Mouse (Mus musculus): Measurements from ENCODE around the gene Tnk2. TPM values are rescaled to one million over a fixed set of nuclear protein-coding genes. Genes with fewer than 3 reads are reported as not detected.
A peak's percentile ranks its signal among the peaks of the same experiment; 100 is the strongest.

The Tnk2 gene
- polyA plus RNA-seq, 1 experiment: 35.0 TPM

- no peaks in the 10 kb centered on the region for H3K27me3 ChIP-seq (ENCODE audit: control insufficient read depth, insufficient read depth, insufficient read length)
- TF ChIP-seq MYOD1 (IDR thresholded peaks at IDR 0.05; ENCODE audit: control insufficient read depth in 1 of 3, insufficient read length in 2 of 3, low read depth in 2 of 3): no peak
- TF ChIP-seq REST (IDR thresholded peaks at IDR 0.05; ENCODE audit: insufficient read depth, insufficient read length): no peak
- TF ChIP-seq TCF3 (IDR thresholded peaks at IDR 0.05; ENCODE audit: insufficient read length, low read depth): no peak
These were observed 35.3 kb upstream of the Tnk2 start for GRCm38 (mm10) chr16:32608344-32608711.

GRCm38 (mm10) chr16:32608712-32609400, 34.8 kb upstream of the Tnk2 start, which contains the start of gene Tfrc:
Gene Tfrc, plus strand, starts transcription at chr16:32608920.
- Histone ChIP-seq H3K27me3 (ENCODE audit: control insufficient read depth, insufficient read depth, insufficient read length) (no peaks in the 10 kb centered on the region), H3K4me2 (ENCODE audit: low read depth) (peak within 1 kb of the TSS; percentile 96), H3K4me3 (peak within 1 kb of the TSS; percentile 72), H3K36me3 (ENCODE audit: control insufficient read depth, insufficient read depth) (no peaks in the 10 kb centered on the region), H3K79me2 (ENCODE audit: control insufficient read depth, insufficient read depth) (peaks cover 48% of the 10 kb centered on the region), H3ac (ENCODE audit: control insufficient read depth, insufficient read length) (peak within 1 kb of the TSS; percentile 38)
- TF ChIP-seq E2F4 (IDR thresholded peaks at IDR 0.05; ENCODE audit: insufficient read depth): peak; percentile 40
- TF ChIP-seq MYOD1 (IDR thresholded peaks at IDR 0.05; ENCODE audit: control insufficient read depth in 1 of 3, insufficient read length in 2 of 3, low read depth in 2 of 3): peak in 2 of 3 experiments; percentile 51 to 75
- TF ChIP-seq POLR2A (IDR thresholded peaks at IDR 0.05; ENCODE audit: insufficient read length, low read depth): peak; percentile 97
- peak; percentile 35 for TF ChIP-seq REST (IDR thresholded peaks at IDR 0.05; ENCODE audit: insufficient read depth, insufficient read length)
- TF ChIP-seq CEBPB (IDR thresholded peaks at IDR 0.05; ENCODE audit: insufficient read depth, poor library complexity, severe bottlenecking): no peak
- peak; percentile 95 for TF ChIP-seq POLR2AphosphoS2 (IDR thresholded peaks at IDR 0.05; ENCODE audit: insufficient read length, low read depth)
- peak in 1 of 3 experiments; percentile 66 for TF ChIP-seq MYOG (IDR thresholded peaks at IDR 0.05; ENCODE audit: control insufficient read depth in 1 of 3, insufficient read depth in 1 of 3, insufficient read length in 2 of 3, low read depth in 2 of 3)
- no peak for TF ChIP-seq MAX (IDR thresholded peaks at IDR 0.05; ENCODE audit: low read depth)

More at GRCm38 (mm10) chr16:32608344-32608711, 35.3 kb upstream of the Tnk2 start:
- H3ac ChIP-seq (ENCODE audit: control insufficient read depth, insufficient read length): peak overlapping the region; percentile 38
- H3K4me2 ChIP-seq (ENCODE audit: low read depth): peak overlapping the region; percentile 89
- H3K4me3 ChIP-seq: peak overlapping the region; percentile 72
- H3K79me2 ChIP-seq (ENCODE audit: control insufficient read depth, insufficient read depth): peaks cover 43% of the 10 kb centered on the region
- H3K36me3 ChIP-seq (ENCODE audit: control insufficient read depth, insufficient read depth): no peaks in the 10 kb centered on the region

- peak overlapping the region; percentile 96 for H3K4me2 ChIP-seq (ENCODE audit: low read depth)
- H3K27me3 ChIP-seq (ENCODE audit: control insufficient read depth, insufficient read depth, insufficient read length): no peaks in the 10 kb centered on the region
- peaks cover 48% of the 10 kb centered on the region for H3K79me2 ChIP-seq (ENCODE audit: control insufficient read depth, insufficient read depth)
- peak overlapping the region; percentile 38 for H3ac ChIP-seq (ENCODE audit: control insufficient read depth, insufficient read length)
- H3K4me3 ChIP-seq: peak overlapping the region; percentile 72
- H3K36me3 ChIP-seq (ENCODE audit: control insufficient read depth, insufficient read depth): no peaks in the 10 kb centered on the region
- TF ChIP-seq TCF3 (IDR thresholded peaks at IDR 0.05; ENCODE audit: insufficient read length, low read depth) (no peak), POLR2AphosphoS2 (IDR thresholded peaks at IDR 0.05; ENCODE audit: insufficient read length, low read depth) (no peak), CEBPB (IDR thresholded peaks at IDR 0.05; ENCODE audit: insufficient read depth, poor library complexity, severe bottlenecking) (no peak), MYOG (IDR thresholded peaks at IDR 0.05; ENCODE audit: control insufficient read depth in 1 of 3, insufficient read depth in 1 of 3, insufficient read length in 2 of 3, low read depth in 2 of 3) (no peak), POLR2A (IDR thresholded peaks at IDR 0.05; ENCODE audit: insufficient read length, low read depth) (no peak), E2F4 (IDR thresholded peaks at IDR 0.05; ENCODE audit: insufficient read depth) (no peak), SRF (IDR thresholded peaks at IDR 0.05; ENCODE audit: control insufficient read depth, insufficient read length, low read depth) (no peak), MAX (IDR thresholded peaks at IDR 0.05; ENCODE audit: low read depth) (no peak), REST (IDR thresholded peaks at IDR 0.05; ENCODE audit: insufficient read depth, insufficient read length) (no peak), MYOD1 (IDR thresholded peaks at IDR 0.05; ENCODE audit: control insufficient read depth in 1 of 3, insufficient read length in 2 of 3, low read depth in 2 of 3) (no peak), TCF12 (IDR thresholded peaks at IDR 0.05; ENCODE audit: insufficient read depth, poor library complexity, severe bottlenecking) (no peak), USF1 (IDR thresholded peaks at IDR 0.05; ENCODE audit: low read depth) (no peak)
These were observed 34.3 kb upstream of the Tnk2 start for GRCm38 (mm10) chr16:32609401-32609779.

GRCm38 (mm10) chr16:32610460-32611255, 33.0 kb upstream of the Tnk2 start:
- H3K36me3 ChIP-seq (ENCODE audit: control insufficient read depth, insufficient read depth): peaks cover 9% of the 10 kb centered on the region
- H3K79me2 ChIP-seq (ENCODE audit: control insufficient read depth, insufficient read depth): peaks cover 48% of the 10 kb centered on the region
- peak overlapping the region; percentile 72 for H3K4me3 ChIP-seq

More at GRCm38 (mm10) chr16:32610460-32611255, 33.0 kb upstream of the Tnk2 start:
- Histone ChIP-seq H3K27me3 (ENCODE audit: control insufficient read depth, insufficient read depth, insufficient read length) (no peaks in the 10 kb centered on the region), H3K4me2 (ENCODE audit: low read depth) (peak overlapping the region; percentile 96), H3ac (ENCODE audit: control insufficient read depth, insufficient read length) (no peak overlapping the region)
- no peak for TF ChIP-seq POLR2AphosphoS2 (IDR thresholded peaks at IDR 0.05; ENCODE audit: insufficient read length, low read depth)
- TF ChIP-seq MYOD1 (IDR thresholded peaks at IDR 0.05; ENCODE audit: control insufficient read depth in 1 of 3, insufficient read length in 2 of 3, low read depth in 2 of 3): no peak
- TF ChIP-seq TCF12 (IDR thresholded peaks at IDR 0.05; ENCODE audit: insufficient read depth, poor library complexity, severe bottlenecking): no peak
- no peak for TF ChIP-seq MAX (IDR thresholded peaks at IDR 0.05; ENCODE audit: low read depth)
- TF ChIP-seq REST (IDR thresholded peaks at IDR 0.05; ENCODE audit: insufficient read depth, insufficient read length): no peak
- TF ChIP-seq E2F4 (IDR thresholded peaks at IDR 0.05; ENCODE audit: insufficient read depth): no peak
- no peak for TF ChIP-seq USF1 (IDR thresholded peaks at IDR 0.05; ENCODE audit: low read depth)
- TF ChIP-seq MYOG (IDR thresholded peaks at IDR 0.05; ENCODE audit: control insufficient read depth in 1 of 3, insufficient read depth in 1 of 3, insufficient read length in 2 of 3, low read depth in 2 of 3): no peak
- TF ChIP-seq SRF (IDR thresholded peaks at IDR 0.05; ENCODE audit: control insufficient read depth, insufficient read length, low read depth): no peak
- TF ChIP-seq CEBPB (IDR thresholded peaks at IDR 0.05; ENCODE audit: insufficient read depth, poor library complexity, severe bottlenecking): no peak
- TF ChIP-seq POLR2A (IDR thresholded peaks at IDR 0.05; ENCODE audit: insufficient read length, low read depth): no peak
- no peak for TF ChIP-seq TCF3 (IDR thresholded peaks at IDR 0.05; ENCODE audit: insufficient read length, low read depth)

Data from myocyte (in vitro differentiated cells).